Mouse (Mus musculus): ENCODE results near the gene Apmap. TPM values are rescaled to one million over a fixed set of nuclear protein-coding genes. Genes with fewer than 3 reads are reported as not detected.
"Not testable (repeated sequence)": the region's sequence is repeated elsewhere in the genome, so short reads cannot be mapped to it uniquely, and the experiment has no call there.

The Apmap gene
- polyA plus RNA-seq, 1 experiment from 2014 or later, result 23.2 TPM

DNA sequence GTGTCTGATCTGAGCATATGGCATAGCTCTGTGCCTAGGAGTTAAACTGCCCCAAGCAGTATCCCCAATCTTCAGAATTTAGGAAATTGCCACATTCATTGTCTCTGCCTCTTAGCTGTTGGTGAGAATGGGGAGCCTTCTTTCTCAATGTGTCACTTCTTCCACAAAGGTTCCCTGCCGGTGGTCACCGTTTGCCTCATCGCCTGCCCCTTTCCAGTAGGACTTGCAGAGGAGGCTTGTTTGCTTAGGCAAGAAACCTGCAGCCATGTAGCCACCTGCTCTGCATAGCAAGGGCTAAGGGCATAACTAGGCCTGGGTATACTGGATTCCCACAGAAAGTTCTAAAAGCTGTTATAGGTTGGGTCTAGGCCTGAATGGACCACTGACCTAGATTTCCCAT is 35.9 kb downstream of the Apmap start:
- H3K9ac ChIP-seq (replicated peaks), result no peak overlapping the region
- H3K27me3 ChIP-seq, result no peaks in the 10 kb centered on the region
- H3K4me1 ChIP-seq (replicated peaks), result no peaks in the 10 kb centered on the region
- no peak overlapping the region for H3K27ac ChIP-seq
- ATAC-seq (ENCODE audit: insufficient number of reproducible peaks, insufficient read depth, low FRiP score, low TSS enrichment, low read depth), result no peak
- 93% methylated on average over 3 of the region's 3 CpGs for WGBS
- no peak overlapping the region for H3K4me2 ChIP-seq
- no peak overlapping the region for H3K4me3 ChIP-seq (replicated peaks)
- H3K9me3 ChIP-seq, result no peaks in the 10 kb centered on the region
- no peaks in the 10 kb centered on the region for H3K36me3 ChIP-seq

GRCm38 (mm10) chr2:150570761-150571160 is 37.6 kb downstream of the Apmap start:
- ATAC-seq (ENCODE audit: insufficient number of reproducible peaks, insufficient read depth, low FRiP score, low TSS enrichment, low read depth), result no peak
- Histone ChIP-seq H3K4me1 (replicated peaks) (no peaks in the 10 kb centered on the region), H3K27me3 (no peaks in the 10 kb centered on the region), H3K4me3 (replicated peaks) (no peak overlapping the region), H3K36me3 (no peaks in the 10 kb centered on the region), H3K27ac (no peak overlapping the region), H3K9me3 (no peaks in the 10 kb centered on the region), H3K4me2 (no peak overlapping the region), H3K9ac (replicated peaks) (no peak overlapping the region)
- 87% methylated on average over 2 of the region's 2 CpGs for WGBS

GRCm38 (mm10) chr2:150569847-150570590 is 38.3 kb downstream of the Apmap start, which contains the start of gene Cst7:
Gene Cst7 (plus strand): TSS chr2:150570415.
- H3K4me3 ChIP-seq (replicated peaks), result no peak within 1 kb of the TSS
- no peaks in the 10 kb centered on the region for H3K4me1 ChIP-seq (replicated peaks)
- H3K27ac ChIP-seq, result no peak within 1 kb of the TSS
- no peaks in the 10 kb centered on the region for H3K9me3 ChIP-seq
- no peak for ATAC-seq (ENCODE audit: insufficient number of reproducible peaks, insufficient read depth, low FRiP score, low TSS enrichment, low read depth)
- WGBS, result 75% methylated on average over 11 of the region's 11 CpGs
- H3K4me2 ChIP-seq, result no peak within 1 kb of the TSS
- no peaks in the 10 kb centered on the region for H3K27me3 ChIP-seq
- H3K9ac ChIP-seq (replicated peaks), result no peak within 1 kb of the TSS
- H3K36me3 ChIP-seq, result no peaks in the 10 kb centered on the region

GRCm38 (mm10) chr2:150567051-150567450 is 41.3 kb downstream of the Apmap start:
- Histone ChIP-seq H3K27me3 (no peaks in the 10 kb centered on the region), H3K4me3 (replicated peaks) (no peak overlapping the region), H3K36me3 (no peaks in the 10 kb centered on the region), H3K9ac (replicated peaks) (no peak overlapping the region), H3K9me3 (no peaks in the 10 kb centered on the region), H3K4me1 (replicated peaks) (no peaks in the 10 kb centered on the region), H3K27ac (no peak overlapping the region), H3K4me2 (no peak overlapping the region)
- WGBS, result 79% methylated on average over 2 of the region's 2 CpGs
- no peak for ATAC-seq (ENCODE audit: insufficient number of reproducible peaks, insufficient read depth, low FRiP score, low TSS enrichment, low read depth)

DNA sequence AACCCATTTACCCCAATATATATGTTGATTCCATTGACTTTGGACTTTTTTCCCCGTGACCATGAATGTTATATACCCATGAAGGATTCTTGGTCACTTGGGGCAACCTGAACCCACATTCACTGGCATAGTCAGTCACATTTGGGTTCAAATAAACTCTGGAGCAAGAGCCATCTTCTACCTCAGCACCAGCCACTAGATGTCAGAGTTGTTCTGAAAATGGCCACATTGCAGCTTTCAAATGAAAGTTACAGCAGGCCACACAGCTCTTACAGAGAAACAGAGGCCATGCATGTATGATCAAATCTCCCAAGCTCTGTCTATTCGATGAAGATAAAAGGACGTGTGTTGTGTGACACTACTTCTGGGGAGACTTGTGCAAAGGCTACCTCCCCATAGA is 49.8 kb downstream of the Apmap start:
- WGBS, result 59% methylated on average over 3 of the region's 3 CpGs
- no peaks in the 10 kb centered on the region for H3K9me3 ChIP-seq
- ATAC-seq (ENCODE audit: insufficient number of reproducible peaks, insufficient read depth, low FRiP score, low TSS enrichment, low read depth), result no peak
- no peak overlapping the region for H3K9ac ChIP-seq (replicated peaks)
- no peaks in the 10 kb centered on the region for H3K4me1 ChIP-seq (replicated peaks)
- H3K27ac ChIP-seq, result no peak overlapping the region
- H3K4me2 ChIP-seq, result no peak overlapping the region
- H3K4me3 ChIP-seq (replicated peaks), result no peak overlapping the region
- H3K36me3 ChIP-seq, result no peaks in the 10 kb centered on the region
- H3K27me3 ChIP-seq, result no peaks in the 10 kb centered on the region

- ATAC-seq (ENCODE audit: insufficient number of reproducible peaks, insufficient read depth, low FRiP score, low TSS enrichment, low read depth); H3K4me2 ChIP-seq; H3K9me3 ChIP-seq; H3K4me3 ChIP-seq (replicated peaks); H3K4me1 ChIP-seq (replicated peaks); H3K27me3 ChIP-seq; H3K27ac ChIP-seq; H3K9ac ChIP-seq (replicated peaks); H3K36me3 ChIP-seq: not testable (repeated sequence)
- WGBS, result 78% methylated on average over 10 of the region's 10 CpGs
These were observed 58.8 kb downstream of the Apmap start for GRCm38 (mm10) chr2:150549576-150549975.

Other genes starting within 250 kb of the Apmap start
- 10.0 and 11.8 TPM in 2 replicates for gene 3300002I08Rik, start 245.8 kb downstream of the Apmap start, polyA plus RNA-seq (2016; fragmentation: Nextera tagmentation; extraction: Ambion mirVana)
- 10.0 and 10.5 TPM in 2 replicates for gene Zfp442, start 157.1 kb downstream of the Apmap start, polyA plus RNA-seq (2016; fragmentation: Nextera tagmentation; extraction: Ambion mirVana)
- gene Zfp345, start 123.5 kb downstream of the Apmap start, polyA plus RNA-seq (2016; fragmentation: Nextera tagmentation; extraction: Ambion mirVana), result 0.13 and 0.22 TPM in 2 replicates
- 0.29 and 0.37 TPM in 2 replicates for gene Cst7, start 38.2 kb downstream of the Apmap start, polyA plus RNA-seq (2016; fragmentation: Nextera tagmentation; extraction: Ambion mirVana)
- gene Acss1, start 59.9 kb upstream of the Apmap start, polyA plus RNA-seq (2016; fragmentation: Nextera tagmentation; extraction: Ambion mirVana), result 4.8 and 5.2 TPM in 2 replicates
- gene Vsx1, start 80.8 kb upstream of the Apmap start, polyA plus RNA-seq (2016; fragmentation: Nextera tagmentation; extraction: Ambion mirVana), result not detected in 2 replicates
- gene Entpd6, start 140.5 kb upstream of the Apmap start, polyA plus RNA-seq (2016; fragmentation: Nextera tagmentation; extraction: Ambion mirVana), result 24.2 and 25.0 TPM in 2 replicates
- gene Pygb, start 178.2 kb upstream of the Apmap start, polyA plus RNA-seq (2016; fragmentation: Nextera tagmentation; extraction: Ambion mirVana), result 84.0 and 85.4 TPM in 2 replicates

Data from limb, embryonic 12.5 days (tissue).